Mouse (Mus musculus) forebrain, embryonic 15.5 days (tissue): Measurements from ENCODE around the gene C1qtnf1. TPM values are rescaled to one million over a fixed set of nuclear protein-coding genes. Genes with fewer than 3 reads are reported as not detected.
"Not testable (repeated sequence)": the region's sequence is repeated elsewhere in the genome, so short reads cannot be mapped to it uniquely, and the experiment has no call there.

Experiments
- ATAC-seq: fragments of 200-750 bp; cut with Nextera tagmentation; replicated peaks from 2 replicates; pipeline ENCODE4 v1.8.0; 2017; ENCODE audit warnings: mild to moderate bottlenecking, moderate TSS enrichment, moderate library complexity
- H3K27ac ChIP-seq: fragments of 300-500 bp; sonication (generic); replicated peaks from 2 replicates; pipeline ENCODE4 v1.5.1; 2015; ENCODE audit warnings: mild to moderate bottlenecking, inconsistent platforms
- H3K27me3 ChIP-seq: fragments of 300-500 bp; sonication (generic); 2 replicates; pipeline ENCODE4 v1.6.1; 2015; ENCODE audit warnings: inconsistent platforms
- H3K36me3 ChIP-seq: fragments of 300-500 bp; sonication (generic); 2 replicates; pipeline ENCODE4 v1.6.1; 2015; ENCODE audit warnings: mild to moderate bottlenecking, inconsistent platforms
- H3K4me1 ChIP-seq: fragments of 300-500 bp; sonication (generic); 2 replicates; pipeline ENCODE4 v1.6.1; 2015; ENCODE audit warnings: inconsistent platforms
- H3K4me2 ChIP-seq: fragments of 300-500 bp; sonication (generic); replicated peaks from 2 replicates; pipeline ENCODE4 v1.6.1; 2015; ENCODE audit warnings: mild to moderate bottlenecking, inconsistent platforms
- H3K4me3 ChIP-seq: fragments of 300-500 bp; sonication (generic); 2 replicates; pipeline ENCODE4 v1.5.1; 2015; ENCODE audit warnings: mild to moderate bottlenecking, inconsistent platforms
- H3K9ac ChIP-seq: fragments of 300-500 bp; sonication (generic); replicated peaks from 2 replicates; pipeline ENCODE4 v1.6.1; 2015; ENCODE audit warnings: mild to moderate bottlenecking, inconsistent platforms
- H3K9me3 ChIP-seq: fragments of 300-500 bp; sonication (generic); 2 replicates; pipeline ENCODE4 v1.6.1; 2016; ENCODE audit warnings: inconsistent platforms
- WGBS: fragments of 180-500 bp; shearing (Covaris S2); methylation state at CpG from one replicate; pipeline ENCODE4 v1.1.7; 2015; ENCODE audit warnings: mixed read lengths; 5-methylcytosine and 5-hydroxymethylcytosine counted together
- polyA plus RNA-seq: library from polyadenylated mRNA; unstranded; fragments of >200 nt; fragmentation: Nextera tagmentation; extraction: Ambion mirVana; gene quantifications from 2 replicates; pipeline ENCODE4 v1.2.1, GENCODE M21; 2015

C1qtnf1 gene
- 3.2 and 3.4 TPM in 2 replicates for polyA plus RNA-seq

GRCm38 (mm10) chr11:118427986-118428385 lies at the start of gene C1qtnf1:
Gene C1qtnf1, plus strand, starts transcription at chr11:118428203.
- peak within 1 kb of the TSS; percentile 57; the same call in 1 of the 2 replicates for H3K27ac ChIP-seq

GRCm38 (mm10) chr11:118378656-118379055 lies 49.3 kb upstream of the C1qtnf1 start:
- Histone ChIP-seq H3K4me2 (no peak overlapping the region), H3K27me3 (no peaks in the 10 kb centered on the region), H3K9ac (no peak overlapping the region), H3K4me3 (no peak overlapping the region), H3K9me3 (no peaks in the 10 kb centered on the region), H3K36me3 (no peaks in the 10 kb centered on the region), H3K27ac (no peak overlapping the region), H3K4me1 (no peaks in the 10 kb centered on the region)
- ATAC-seq = no peak
- WGBS = 89% methylated on average over 6 of the region's 6 CpGs

More at GRCm38 (mm10) chr11:118427986-118428385, at the start of gene C1qtnf1:
- Histone ChIP-seq H3K27me3 (no peaks in the 10 kb centered on the region), H3K4me3 (peak within 1 kb of the TSS; percentile 26), H3K4me1 (peaks cover 43% of the 10 kb centered on the region), H3K4me2 (peak within 1 kb of the TSS; percentile 33), H3K36me3 (no peaks in the 10 kb centered on the region), H3K9ac (peak within 1 kb of the TSS; percentile 38), H3K9me3 (no peaks in the 10 kb centered on the region)
- WGBS = 2% methylated on average over 8 of the region's 8 CpGs
- no peak for ATAC-seq

- no peaks in the 10 kb centered on the region for H3K9me3 ChIP-seq
- no peak for ATAC-seq
- no peak overlapping the region for H3K4me3 ChIP-seq
- no peaks in the 10 kb centered on the region for H3K36me3 ChIP-seq
- H3K4me2 ChIP-seq = no peak overlapping the region
- 49% methylated on average over 11 of the region's 11 CpGs for WGBS
- H3K27me3 ChIP-seq = no peaks in the 10 kb centered on the region
- H3K27ac ChIP-seq = no peak overlapping the region
- H3K4me1 ChIP-seq = no peaks in the 10 kb centered on the region
- no peak overlapping the region for H3K9ac ChIP-seq
These were observed 48.6 kb upstream of the C1qtnf1 start for GRCm38 (mm10) chr11:118379251-118380009.

GRCm38 (mm10) chr11:118387816-118388215 lies 40.2 kb upstream of the C1qtnf1 start:
- not testable (repeated sequence) for H3K9me3 ChIP-seq, H3K4me3 ChIP-seq, ATAC-seq, H3K9ac ChIP-seq, H3K36me3 ChIP-seq, H3K4me1 ChIP-seq, H3K27me3 ChIP-seq, H3K4me2 ChIP-seq, H3K27ac ChIP-seq
- 88% methylated on average over 13 of the region's 13 CpGs for WGBS

- 68% methylated on average over 5 of the region's 5 CpGs for WGBS
- Histone ChIP-seq H3K27ac (no peak overlapping the region), H3K9ac (no peak overlapping the region), H3K4me1 (no peaks in the 10 kb centered on the region), H3K9me3 (no peaks in the 10 kb centered on the region), H3K36me3 (no peaks in the 10 kb centered on the region), H3K4me2 (no peak overlapping the region), H3K4me3 (no peak overlapping the region), H3K27me3 (no peaks in the 10 kb centered on the region)
- no peak for ATAC-seq
These were observed 34.0 kb upstream of the C1qtnf1 start for GRCm38 (mm10) chr11:118393991-118394390.

- 62% methylated on average over 6 of the region's 6 CpGs for WGBS
These were observed 33.5 kb upstream of the C1qtnf1 start for GRCm38 (mm10) chr11:118394538-118394937.

GRCm38 (mm10) chr11:118397806-118398530 lies 30.0 kb upstream of the C1qtnf1 start:
- 92% methylated on average over 26 of the region's 26 CpGs for WGBS
- H3K4me2 ChIP-seq = no peak overlapping the region
- no peak for ATAC-seq
- H3K9me3 ChIP-seq = no peaks in the 10 kb centered on the region
- no peaks in the 10 kb centered on the region for H3K4me1 ChIP-seq
- no peaks in the 10 kb centered on the region for H3K36me3 ChIP-seq
- no peak overlapping the region for H3K9ac ChIP-seq
- H3K27me3 ChIP-seq = no peaks in the 10 kb centered on the region
- H3K4me3 ChIP-seq = no peak overlapping the region
- no peak overlapping the region for H3K27ac ChIP-seq

More at GRCm38 (mm10) chr11:118394538-118394937, 33.5 kb upstream of the C1qtnf1 start:
- H3K27ac ChIP-seq = no peak overlapping the region
- ATAC-seq = no peak
- H3K4me1 ChIP-seq = no peaks in the 10 kb centered on the region
- no peaks in the 10 kb centered on the region for H3K36me3 ChIP-seq
- H3K4me3 ChIP-seq = no peak overlapping the region
- no peaks in the 10 kb centered on the region for H3K27me3 ChIP-seq
- H3K9ac ChIP-seq = no peak overlapping the region
- H3K4me2 ChIP-seq = no peak overlapping the region
- no peaks in the 10 kb centered on the region for H3K9me3 ChIP-seq

- 80% methylated on average over 5 of the region's 5 CpGs for WGBS
- H3K9me3 ChIP-seq = no peaks in the 10 kb centered on the region
- ATAC-seq = no peak
These were observed 28.0 kb upstream of the C1qtnf1 start for GRCm38 (mm10) chr11:118399891-118400565.

GRCm38 (mm10) chr11:118400566-118400936 lies 27.5 kb upstream of the C1qtnf1 start:
- H3K4me3 ChIP-seq = no peak overlapping the region
- no peak overlapping the region for H3K27ac ChIP-seq
- H3K4me2 ChIP-seq = no peak overlapping the region
- H3K4me1 ChIP-seq = no peaks in the 10 kb centered on the region
- 0 out of 2 replicates have a peak, but pooled peaks cover 2% of the 10 kb centered on the region for H3K36me3 ChIP-seq
- no peak overlapping the region for H3K9ac ChIP-seq
- WGBS = 52% methylated on average over 6 of the region's 6 CpGs
- H3K27me3 ChIP-seq = no peaks in the 10 kb centered on the region
- ATAC-seq = no peak
- no peaks in the 10 kb centered on the region for H3K9me3 ChIP-seq

More at GRCm38 (mm10) chr11:118399891-118400565, 28.0 kb upstream of the C1qtnf1 start:
- Histone ChIP-seq H3K4me3 (no peak overlapping the region), H3K36me3 (no peaks in the 10 kb centered on the region), H3K9ac (no peak overlapping the region), H3K27ac (no peak overlapping the region), H3K4me2 (no peak overlapping the region), H3K4me1 (no peaks in the 10 kb centered on the region), H3K27me3 (no peaks in the 10 kb centered on the region)

GRCm38 (mm10) chr11:118401195-118401594 lies 26.8 kb upstream of the C1qtnf1 start:
- no peaks in the 10 kb centered on the region for H3K27me3 ChIP-seq
- no peak for ATAC-seq
- H3K4me1 ChIP-seq = no peaks in the 10 kb centered on the region
- no peak overlapping the region for H3K4me2 ChIP-seq
- no peak overlapping the region for H3K9ac ChIP-seq
- H3K4me3 ChIP-seq = no peak overlapping the region
- 0 out of 2 replicates have a peak, but pooled peaks cover 8% of the 10 kb centered on the region for H3K36me3 ChIP-seq
- no peak overlapping the region for H3K27ac ChIP-seq
- no peaks in the 10 kb centered on the region for H3K9me3 ChIP-seq
- 83% methylated on average over 4 of the region's 4 CpGs for WGBS

- peaks cover 13% of the 10 kb centered on the region for H3K36me3 ChIP-seq
- H3K9me3 ChIP-seq = no peaks in the 10 kb centered on the region
- H3K9ac ChIP-seq = no peak within 1 kb of the TSS
- H3K4me1 ChIP-seq = peaks cover 4% of the 10 kb centered on the region; the same call in 1 of the 2 replicates
- no peak within 1 kb of the TSS for H3K4me3 ChIP-seq
- H3K27me3 ChIP-seq = no peaks in the 10 kb centered on the region
- ATAC-seq = no peak
- WGBS = 55% methylated on average over 7 of the region's 7 CpGs
- no peak within 1 kb of the TSS for H3K4me2 ChIP-seq
- H3K27ac ChIP-seq = no peak within 1 kb of the TSS
These were observed 26.2 kb upstream of the C1qtnf1 start, which contains the start of gene Lgals3bp for GRCm38 (mm10) chr11:118401760-118402280. Gene Lgals3bp, minus strand, starts transcription at chr11:118402092.
